Mouse (Mus musculus): ENCODE results near the gene Foxd2.

DNA sequence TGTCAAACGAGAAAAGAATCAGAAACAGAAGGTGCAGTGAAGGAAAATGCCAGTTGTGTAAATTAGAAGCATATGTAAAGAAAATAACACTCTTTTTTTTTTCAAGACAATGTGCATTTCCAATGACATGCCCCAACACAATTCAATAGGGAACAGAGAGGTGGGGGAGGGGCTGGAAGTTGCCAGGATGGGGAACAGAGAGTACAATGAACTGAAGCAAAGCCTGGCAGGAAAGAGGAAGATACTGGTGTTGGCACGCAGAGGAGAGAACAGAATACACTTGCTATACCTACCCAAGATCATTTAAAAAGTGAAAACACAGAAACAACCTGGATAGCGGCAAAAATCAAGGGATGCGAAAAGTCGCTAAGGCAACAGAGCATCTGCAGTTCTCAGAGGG lies 45.5 kb downstream of the Foxd2 start:
- no peak for TF ChIP-seq POLR2A (IDR thresholded peaks at IDR 0.05; ENCODE audit: low read depth, low read length)
- no peak for TF ChIP-seq CTCF (conservative IDR thresholded peaks at IDR 0.05 in 1 of 2, IDR thresholded peaks at IDR 0.05 in 1 of 2; ENCODE audit: low read depth in 2 of 2, low read length in 2 of 2)
- no peak for TF ChIP-seq ZNF384 (IDR thresholded peaks at IDR 0.05; ENCODE audit: low read depth, low read length)
- no peak for TF ChIP-seq POLR2AphosphoS2 (IDR thresholded peaks at IDR 0.05; ENCODE audit: low read depth, low read length)
- TF ChIP-seq JUND (conservative IDR thresholded peaks at IDR 0.05; ENCODE audit: low read depth, low read length), result no peak
- no peak for TF ChIP-seq USF1 (IDR thresholded peaks at IDR 0.05; ENCODE audit: low read depth, low read length)
- TF ChIP-seq ZMIZ1 (IDR thresholded peaks at IDR 0.05; ENCODE audit: low read depth, low read length), result no peak
- TF ChIP-seq RCOR1 (conservative IDR thresholded peaks at IDR 0.05; ENCODE audit: low read depth, low read length), result no peak
- TF ChIP-seq USF2 (conservative IDR thresholded peaks at IDR 0.05; ENCODE audit: low read depth, low read length), result no peak

Measured in CH12.LX (cell line).